Mouse (Mus musculus) liver, embryonic 13.5 days (tissue): ENCODE measurements around the gene Med12l. TPM values are rescaled to one million over a fixed set of nuclear protein-coding genes. Genes with fewer than 3 reads are reported as not detected.

Source experiments
- ATAC-seq: fragments of 200-750 bp; cut with Nextera tagmentation; 2 replicates; pipeline ENCODE4 v1.8.0; 2017; ENCODE audit warnings: low read depth, mild to moderate bottlenecking, moderate number of reproducible peaks, moderate library complexity
- DNase-seq: peaks from one replicate; pipeline ENCODE4 v3.0.0; 2022
- H3K27ac ChIP-seq: fragments of 300-500 bp; sonication (generic); 2 replicates; pipeline ENCODE4 v1.5.1; 2015; ENCODE audit warnings: moderate library complexity, mild to moderate bottlenecking, inconsistent platforms
- H3K27me3 ChIP-seq: fragments of 300-500 bp; sonication (generic); 2 replicates; pipeline ENCODE4 v1.6.1; 2015; ENCODE audit warnings: mild to moderate bottlenecking, inconsistent platforms
- H3K36me3 ChIP-seq: fragments of 300-500 bp; sonication (generic); 2 replicates; pipeline ENCODE4 v1.6.1; 2015; ENCODE audit warnings: mild to moderate bottlenecking, inconsistent platforms
- H3K4me1 ChIP-seq: fragments of 300-500 bp; sonication (generic); replicated peaks from 2 replicates; pipeline ENCODE4 v1.6.1; 2015; ENCODE audit warnings: inconsistent platforms
- H3K4me2 ChIP-seq: fragments of 300-500 bp; sonication (generic); 2 replicates; pipeline ENCODE4 v1.6.1; 2015; ENCODE audit warnings: inconsistent platforms, mild to moderate bottlenecking, moderate library complexity
- H3K4me3 ChIP-seq: fragments of 300-500 bp; sonication (generic); replicated peaks from 2 replicates; pipeline ENCODE4 v1.5.1; 2015; ENCODE audit warnings: mild to moderate bottlenecking, inconsistent platforms
- H3K9ac ChIP-seq: fragments of 300-500 bp; sonication (generic); 2 replicates; pipeline ENCODE4 v1.6.1; 2015; ENCODE audit warnings: mild to moderate bottlenecking, inconsistent platforms
- H3K9me3 ChIP-seq: fragments of 300-500 bp; sonication (generic); replicated peaks from 2 replicates; pipeline ENCODE4 v1.6.1; 2016; ENCODE audit warnings: inconsistent platforms
- WGBS: fragments of 180-500 bp; shearing (Covaris S2); methylation state at CpG from one replicate; pipeline ENCODE4 v1.1.7; 2015; ENCODE audit not compliant: insufficient replicate concordance; 5-methylcytosine and 5-hydroxymethylcytosine counted together
- polyA plus RNA-seq: library from polyadenylated mRNA; unstranded; fragments of >200 nt; fragmentation: Nextera tagmentation; extraction: Ambion mirVana; gene quantifications from 2 replicates; pipeline ENCODE4 v1.2.1, GENCODE M21; 2015

Med12l gene
- polyA plus RNA-seq, 1 experiment from 2014 or later, result 0.69 TPM

- H3K4me1 ChIP-seq, result no peaks in the 10 kb centered on the region
- H3K36me3 ChIP-seq, result no peaks in the 10 kb centered on the region
- no peak for ATAC-seq
- no peaks in the 10 kb centered on the region for H3K9me3 ChIP-seq
- no peak overlapping the region for H3K4me3 ChIP-seq
- H3K27me3 ChIP-seq, result no peaks in the 10 kb centered on the region
- H3K9ac ChIP-seq, result no peak overlapping the region
- no peak overlapping the region for H3K4me2 ChIP-seq
- no peak for DNase-seq
- no peak overlapping the region for H3K27ac ChIP-seq
- WGBS, result 79% methylated on average over 16 of the region's 16 CpGs
Observed at GRCm38 (mm10) chr3:59295699-59296562, 290.3 kb downstream of the Med12l start.

DNA sequence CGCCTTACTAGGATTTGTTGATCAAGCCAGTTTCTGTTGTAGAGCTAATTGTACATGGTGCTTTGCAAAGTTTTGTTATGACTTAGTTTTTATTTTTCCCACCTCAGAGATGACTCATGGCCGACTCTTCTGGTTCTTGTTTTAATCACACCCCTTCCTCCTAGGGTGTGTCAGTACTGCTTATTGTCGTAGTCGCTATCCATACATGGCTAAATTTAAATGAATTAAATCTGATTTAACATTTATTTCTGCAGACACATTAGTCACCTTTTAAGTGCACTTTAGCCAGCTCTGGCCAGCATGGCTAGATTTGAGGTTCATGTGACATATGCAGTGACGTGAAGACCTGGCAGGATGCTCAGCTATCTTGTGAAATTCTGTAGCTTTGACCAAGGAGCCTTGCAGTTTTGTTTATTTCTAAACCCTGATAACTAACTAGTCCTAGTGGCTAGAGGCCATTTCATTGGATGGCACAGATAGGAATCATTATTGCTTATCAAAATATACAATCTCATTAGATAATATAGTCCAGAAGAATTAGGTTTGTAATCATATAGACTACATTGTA is 291.0 kb downstream of the Med12l start:
- Histone ChIP-seq H3K9me3 (no peaks in the 10 kb centered on the region), H3K27ac (no peak overlapping the region), H3K4me3 (no peak overlapping the region), H3K36me3 (no peaks in the 10 kb centered on the region), H3K9ac (no peak overlapping the region), H3K27me3 (no peaks in the 10 kb centered on the region), H3K4me2 (no peak overlapping the region), H3K4me1 (no peaks in the 10 kb centered on the region)
- WGBS, result 74% methylated on average over 5 of the region's 5 CpGs
- ATAC-seq (no peak), DNase-seq (no peak)

GRCm38 (mm10) chr3:59297653-59298052 is 292.0 kb downstream of the Med12l start:
- DNase-seq, result no peak
- H3K36me3 ChIP-seq, result no peaks in the 10 kb centered on the region
- H3K9ac ChIP-seq, result no peak overlapping the region
- H3K4me2 ChIP-seq, result no peak overlapping the region
- H3K4me1 ChIP-seq, result no peaks in the 10 kb centered on the region
- no peak overlapping the region for H3K4me3 ChIP-seq
- ATAC-seq, result no peak
- no peak overlapping the region for H3K27ac ChIP-seq
- H3K9me3 ChIP-seq, result no peaks in the 10 kb centered on the region
- H3K27me3 ChIP-seq, result no peaks in the 10 kb centered on the region
- 75% methylated on average over 16 of the region's 16 CpGs for whole genome bisulfite sequencing

GRCm38 (mm10) chr3:59304944-59305343 is 299.3 kb downstream of the Med12l start:
- Histone ChIP-seq H3K27me3 (no peaks in the 10 kb centered on the region), H3K4me1 (no peaks in the 10 kb centered on the region), H3K4me2 (no peak overlapping the region), H3K36me3 (no peaks in the 10 kb centered on the region), H3K9ac (no peak overlapping the region), H3K27ac (no peak overlapping the region), H3K9me3 (no peaks in the 10 kb centered on the region), H3K4me3 (no peak overlapping the region)
- 73% methylated on average over 5 of the region's 5 CpGs for WGBS
- DNase-seq, result no peak
- no peak for ATAC-seq

- H3K9ac ChIP-seq, result no peak overlapping the region
- no peak overlapping the region for H3K4me2 ChIP-seq
- H3K4me1 ChIP-seq, result no peaks in the 10 kb centered on the region
- no peak overlapping the region for H3K27ac ChIP-seq
- no peaks in the 10 kb centered on the region for H3K36me3 ChIP-seq
- DNase-seq (no peak), ATAC-seq (no peak)
- 63% methylated on average over 2 of the region's 2 CpGs for WGBS
- no peaks in the 10 kb centered on the region for H3K27me3 ChIP-seq
- no peaks in the 10 kb centered on the region for H3K9me3 ChIP-seq
- no peak overlapping the region for H3K4me3 ChIP-seq
Observed at GRCm38 (mm10) chr3:59305518-59305917, 299.9 kb downstream of the Med12l start.

- Histone ChIP-seq H3K4me1 (no peaks in the 10 kb centered on the region), H3K9ac (no peak overlapping the region), H3K9me3 (no peaks in the 10 kb centered on the region), H3K27me3 (no peaks in the 10 kb centered on the region), H3K4me3 (no peak overlapping the region), H3K4me2 (no peak overlapping the region), H3K27ac (no peak overlapping the region), H3K36me3 (no peaks in the 10 kb centered on the region)
- DNase-seq (no peak), ATAC-seq (no peak)
- WGBS, result 65% methylated on average over 10 of the region's 10 CpGs
Observed at GRCm38 (mm10) chr3:59312610-59313009, 307.0 kb downstream of the Med12l start.

DNA sequence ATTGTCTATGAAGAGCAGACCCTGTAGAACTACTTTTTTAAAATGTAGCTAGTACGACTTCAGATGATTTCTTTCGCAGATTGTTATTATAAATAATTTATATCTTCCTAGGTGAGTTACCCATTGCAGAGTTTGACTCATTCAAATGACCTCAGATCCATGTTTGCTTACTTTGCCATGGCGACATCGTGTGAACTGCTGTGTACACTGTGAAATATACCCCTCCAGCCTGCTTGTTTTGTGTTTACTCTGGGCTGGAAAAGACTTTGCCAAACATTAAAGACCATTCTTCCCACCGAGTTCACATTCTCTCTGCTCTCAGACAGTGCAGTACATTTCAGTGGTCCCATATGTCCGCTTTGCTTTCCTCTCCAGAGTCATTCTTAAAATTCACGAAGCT is 310.5 kb downstream of the Med12l start:
- H3K4me3 ChIP-seq, result no peak overlapping the region

DNA sequence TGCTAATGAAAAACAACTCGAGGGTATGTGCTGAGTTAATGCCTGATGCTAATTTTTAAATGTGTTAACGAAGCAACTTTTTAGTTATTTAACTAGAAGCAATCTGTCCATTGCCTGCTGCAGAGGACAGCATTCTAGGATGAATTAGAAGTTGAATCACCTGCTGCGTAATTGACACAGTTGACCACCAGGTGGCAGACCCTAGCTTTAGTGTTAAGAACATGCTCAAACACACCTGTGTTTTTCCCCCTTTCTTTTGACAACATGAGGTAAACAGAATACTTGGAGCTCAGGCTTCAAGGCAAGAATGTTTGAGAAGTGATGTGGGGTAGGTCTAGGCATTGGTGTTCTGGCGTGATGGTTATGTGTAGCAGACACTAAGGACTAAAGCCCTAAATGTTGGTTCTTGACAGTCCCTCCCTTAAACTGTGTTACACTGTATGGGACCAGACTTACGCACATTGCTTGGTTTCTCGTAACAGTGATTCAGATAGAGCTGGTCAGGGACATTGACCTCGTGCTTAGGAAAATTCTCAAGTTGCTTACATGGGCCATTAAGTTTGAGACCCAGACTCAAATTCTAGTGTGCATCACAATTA is 315.8 kb downstream of the Med12l start:
- no peak overlapping the region for H3K27ac ChIP-seq
- 36% methylated on average over 7 of the region's 7 CpGs for WGBS
- no peaks in the 10 kb centered on the region for H3K27me3 ChIP-seq
- H3K4me2 ChIP-seq, result no peak overlapping the region
- H3K36me3 ChIP-seq, result peaks cover 3% of the 10 kb centered on the region; the same call in 1 of the 2 replicates
- H3K4me3 ChIP-seq, result no peak overlapping the region
- DNase-seq, result no peak
- ATAC-seq, result no peak
- no peaks in the 10 kb centered on the region for H3K9me3 ChIP-seq
- no peaks in the 10 kb centered on the region for H3K4me1 ChIP-seq
- no peak overlapping the region for H3K9ac ChIP-seq

More for the DNA sequence above, 310.5 kb downstream of the Med12l start:
- peaks cover 3% of the 10 kb centered on the region; the same call in 1 of the 2 replicates for H3K36me3 ChIP-seq
- no peaks in the 10 kb centered on the region for H3K9me3 ChIP-seq
- H3K4me1 ChIP-seq, result no peaks in the 10 kb centered on the region
- no peak overlapping the region for H3K4me2 ChIP-seq
- WGBS, result 67% methylated on average over 7 of the region's 7 CpGs
- DNase-seq (no peak), ATAC-seq (no peak)
- no peaks in the 10 kb centered on the region for H3K27me3 ChIP-seq
- no peak overlapping the region for H3K27ac ChIP-seq
- no peak overlapping the region for H3K9ac ChIP-seq

GRCm38 (mm10) chr3:59328526-59328925 is 322.9 kb downstream of the Med12l start:
- ATAC-seq (no peak), DNase-seq (no peak)
- H3K36me3 ChIP-seq, result no peaks in the 10 kb centered on the region
- no peak overlapping the region for H3K4me2 ChIP-seq
- H3K9me3 ChIP-seq, result no peaks in the 10 kb centered on the region
- WGBS, result 69% methylated on average over 2 of the region's 2 CpGs
- H3K9ac ChIP-seq, result no peak overlapping the region
- H3K27ac ChIP-seq, result no peak overlapping the region
- no peak overlapping the region for H3K4me3 ChIP-seq
- H3K27me3 ChIP-seq, result no peaks in the 10 kb centered on the region
- H3K4me1 ChIP-seq, result no peaks in the 10 kb centered on the region

- DNase-seq, result no peak
- H3K4me3 ChIP-seq, result no peak overlapping the region
- no peak overlapping the region for H3K4me2 ChIP-seq
Observed at GRCm38 (mm10) chr3:59341647-59342427, 336.2 kb downstream of the Med12l start.

GRCm38 (mm10) chr3:59343026-59343425 is 337.4 kb downstream of the Med12l start:
- ATAC-seq (no peak), DNase-seq (no peak)
- Histone ChIP-seq H3K4me1 (no peaks in the 10 kb centered on the region), H3K4me2 (no peak overlapping the region; the same call in 1 of the 2 replicates), H3K36me3 (no peaks in the 10 kb centered on the region), H3K4me3 (no peak overlapping the region), H3K27me3 (no peaks in the 10 kb centered on the region), H3K9me3 (no peaks in the 10 kb centered on the region), H3K9ac (no peak overlapping the region), H3K27ac (no peak overlapping the region)
- 53% methylated on average over 4 of the region's 4 CpGs for WGBS

More at GRCm38 (mm10) chr3:59341647-59342427, 336.2 kb downstream of the Med12l start:
- WGBS, result 49% methylated on average over 11 of the region's 11 CpGs
- Histone ChIP-seq H3K9me3 (no peaks in the 10 kb centered on the region), H3K27ac (no peak overlapping the region), H3K36me3 (no peaks in the 10 kb centered on the region), H3K27me3 (no peaks in the 10 kb centered on the region), H3K4me1 (no peaks in the 10 kb centered on the region), H3K9ac (no peak overlapping the region)
- ATAC-seq, result no peak
